Mouse (Mus musculus): Measurements from ENCODE around the gene Olfr10.
"Not testable (repeated sequence)": the region's sequence is repeated elsewhere in the genome, so short reads cannot be mapped to it uniquely, and the experiment has no call there.

The Olfr10 gene

DNA sequence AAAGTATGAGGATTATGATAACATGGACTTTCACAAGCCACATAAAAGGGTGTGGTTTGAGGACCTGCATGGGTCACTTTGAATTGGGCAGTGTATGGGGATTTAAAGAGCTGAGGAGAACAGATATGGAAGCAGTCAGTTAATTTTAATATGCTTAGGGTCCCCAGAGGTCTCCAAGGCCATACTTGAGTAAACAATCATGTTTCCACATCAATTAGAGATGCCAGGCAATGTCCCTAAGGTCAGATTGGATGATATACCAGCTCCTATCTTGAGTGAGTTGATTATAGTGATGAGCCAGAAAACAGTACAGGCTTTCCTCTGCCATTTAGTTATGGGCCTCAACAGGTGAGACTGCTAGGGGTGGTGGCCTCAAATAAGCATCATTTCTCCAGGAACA lies at the start of gene Olfr10:
Gene Olfr10, plus strand, starts transcription at position 301 of the 400 bp plus-strand sequence.
- no peak for DNase-seq (ENCODE audit: low spot score in 2 of 2)

DNA sequence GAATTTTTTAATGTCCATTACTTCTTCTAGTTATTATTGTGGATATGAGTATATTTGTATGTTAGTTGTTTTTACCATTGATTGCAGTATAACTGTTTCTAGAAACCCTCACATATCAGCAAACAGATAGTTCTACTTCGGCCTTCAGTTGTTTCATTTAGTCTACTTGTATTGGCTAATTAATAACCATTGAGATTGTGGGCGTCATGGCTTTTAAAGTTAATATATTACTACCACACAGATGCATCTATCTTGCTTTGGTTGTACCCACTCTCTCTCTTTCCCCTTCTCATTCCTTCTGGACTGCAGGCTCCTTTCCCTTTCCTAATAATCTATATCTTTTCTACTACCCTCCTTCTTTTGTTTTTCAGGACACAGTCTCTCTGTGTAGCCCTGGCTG lies 45.2 kb upstream of the Olfr10 start:
- DNase-seq (ENCODE audit: low spot score in 2 of 2), result no peak

DNA sequence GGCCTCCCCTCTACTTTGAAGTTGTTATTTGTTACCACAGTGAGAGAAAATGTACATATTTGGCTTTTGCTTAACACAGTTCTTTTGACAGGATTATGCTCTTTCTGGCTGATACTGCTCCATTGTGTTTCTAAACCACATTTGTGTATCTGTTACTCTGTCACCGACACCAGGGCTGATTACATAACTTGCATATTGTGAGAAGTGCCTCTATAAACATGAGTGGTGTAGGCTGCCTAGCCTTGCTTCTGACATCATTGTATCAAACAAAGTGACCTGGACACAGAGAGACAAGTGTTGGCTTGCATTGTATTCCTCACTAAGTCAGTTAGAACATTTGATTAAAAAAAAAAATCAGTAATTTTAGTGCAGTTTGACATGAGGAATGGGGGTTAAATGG lies 44.7 kb upstream of the Olfr10 start:
- DNase-seq (ENCODE audit: low spot score in 2 of 2), result no peak

DNA sequence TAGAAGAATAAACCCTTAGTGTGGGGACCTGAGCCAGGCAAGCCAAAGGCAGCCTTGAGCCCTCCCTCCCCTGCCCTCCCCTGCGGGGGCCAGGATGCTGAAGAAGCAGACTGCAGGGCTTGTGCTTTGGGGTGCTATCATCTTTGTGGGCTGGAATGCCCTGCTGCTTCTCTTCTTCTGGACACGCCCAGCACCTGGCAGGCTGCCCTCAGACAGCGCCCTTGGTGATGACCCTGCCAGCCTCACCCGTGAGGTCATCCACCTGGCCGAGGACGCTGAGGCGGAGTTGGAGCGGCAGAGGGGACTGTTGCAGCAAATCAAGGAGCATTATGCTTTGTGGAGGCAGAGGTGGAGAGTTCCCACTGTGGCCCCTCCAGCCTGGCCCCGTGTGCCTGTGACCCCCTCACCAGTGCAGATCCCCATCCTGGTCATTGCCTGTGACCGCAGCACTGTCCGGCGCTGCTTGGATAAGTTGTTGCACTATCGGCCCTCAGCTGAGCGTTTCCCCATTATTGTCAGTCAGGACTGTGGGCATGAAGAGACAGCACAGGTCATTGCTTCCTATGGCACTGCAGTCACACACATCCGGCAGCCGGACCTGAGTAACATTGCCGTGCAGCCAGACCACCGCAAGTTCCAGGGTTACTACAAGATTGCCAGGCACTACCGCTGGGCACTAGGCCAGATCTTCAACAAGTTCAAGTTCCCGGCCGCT lies 43.8 kb upstream of the Olfr10 start:
- DNase-seq (ENCODE audit: low spot score in 2 of 2), result no peak

DNA sequence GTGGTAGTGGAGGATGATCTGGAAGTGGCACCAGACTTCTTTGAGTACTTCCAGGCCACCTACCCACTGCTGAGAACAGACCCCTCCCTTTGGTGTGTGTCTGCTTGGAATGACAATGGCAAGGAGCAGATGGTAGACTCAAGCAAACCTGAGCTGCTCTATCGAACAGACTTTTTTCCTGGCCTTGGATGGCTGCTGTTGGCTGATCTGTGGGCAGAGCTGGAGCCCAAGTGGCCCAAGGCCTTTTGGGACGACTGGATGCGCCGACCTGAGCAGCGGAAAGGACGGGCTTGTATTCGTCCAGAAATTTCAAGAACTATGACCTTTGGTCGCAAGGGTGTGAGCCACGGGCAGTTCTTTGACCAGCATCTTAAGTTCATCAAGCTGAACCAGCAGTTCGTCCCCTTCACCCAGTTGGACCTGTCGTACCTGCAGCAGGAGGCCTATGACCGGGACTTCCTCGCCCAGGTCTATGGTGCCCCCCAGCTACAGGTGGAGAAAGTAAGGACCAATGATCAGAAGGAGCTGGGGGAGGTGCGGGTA lies 43.2 kb upstream of the Olfr10 start:
- no peak for DNase-seq (ENCODE audit: low spot score in 2 of 2)

DNA sequence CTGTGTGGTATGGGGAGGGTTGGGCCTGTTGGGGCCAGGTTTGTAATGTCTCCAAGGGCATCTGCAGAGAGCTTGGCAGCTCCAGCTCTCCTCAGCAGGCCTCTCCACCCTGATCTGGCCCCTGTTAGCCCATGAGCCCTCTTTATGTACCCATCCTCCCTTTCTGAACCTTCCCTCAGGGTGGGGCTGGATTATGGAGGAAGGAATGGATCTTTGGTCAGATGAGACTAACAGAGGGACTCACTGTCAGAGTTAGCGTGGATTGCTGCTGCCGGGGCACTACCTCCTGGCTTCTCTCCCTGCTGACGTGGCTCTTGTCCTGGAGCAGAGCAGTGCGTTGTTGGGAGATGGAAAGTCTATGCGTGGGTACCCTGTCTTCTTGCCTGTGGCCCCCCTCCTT lies 42.3 kb upstream of the Olfr10 start:
- no peak for DNase-seq (ENCODE audit: low spot score in 2 of 2)

DNA sequence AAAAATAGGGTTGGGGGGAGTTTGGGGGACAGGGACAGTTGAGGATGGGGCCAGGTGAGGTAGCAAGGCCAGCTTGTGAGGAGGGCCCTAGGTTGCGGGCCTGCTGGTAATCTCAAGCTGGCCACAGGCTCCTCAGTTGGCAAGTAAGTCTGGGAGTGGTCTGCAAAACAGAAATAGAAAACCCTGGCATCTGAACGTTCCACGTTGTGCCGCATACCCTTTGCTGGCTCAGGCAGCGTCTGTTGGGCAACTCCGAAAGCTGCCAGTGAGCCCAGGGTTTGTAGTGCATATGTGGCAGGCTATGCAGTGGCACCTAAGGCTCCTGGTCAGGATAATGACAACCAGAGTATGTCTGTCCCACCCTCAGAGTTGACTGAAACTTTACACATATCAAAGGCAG lies 41.4 kb upstream of the Olfr10 start:
- no peak for DNase-seq (ENCODE audit: low spot score in 2 of 2)

DNA sequence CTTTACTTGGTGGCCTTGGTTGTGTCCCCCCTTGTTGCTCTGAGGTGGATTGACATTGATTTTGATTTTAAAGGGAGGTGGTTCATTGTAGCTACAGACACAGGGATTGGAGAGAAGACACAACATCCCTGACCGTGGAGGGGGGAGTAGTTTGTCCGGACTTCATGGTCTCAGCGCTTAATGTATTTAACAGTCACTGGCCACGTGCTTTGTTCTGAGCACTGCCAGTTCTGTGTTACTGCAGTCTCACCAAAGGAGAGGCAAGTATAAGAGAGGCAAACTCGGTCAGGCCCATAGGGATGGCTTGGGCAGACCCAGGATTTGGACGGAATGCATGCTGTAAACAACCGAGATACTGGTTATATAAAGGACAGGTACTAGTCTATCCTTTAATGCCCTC lies 40.5 kb upstream of the Olfr10 start:
- no peak for DNase-seq (ENCODE audit: low spot score in 2 of 2)

DNA sequence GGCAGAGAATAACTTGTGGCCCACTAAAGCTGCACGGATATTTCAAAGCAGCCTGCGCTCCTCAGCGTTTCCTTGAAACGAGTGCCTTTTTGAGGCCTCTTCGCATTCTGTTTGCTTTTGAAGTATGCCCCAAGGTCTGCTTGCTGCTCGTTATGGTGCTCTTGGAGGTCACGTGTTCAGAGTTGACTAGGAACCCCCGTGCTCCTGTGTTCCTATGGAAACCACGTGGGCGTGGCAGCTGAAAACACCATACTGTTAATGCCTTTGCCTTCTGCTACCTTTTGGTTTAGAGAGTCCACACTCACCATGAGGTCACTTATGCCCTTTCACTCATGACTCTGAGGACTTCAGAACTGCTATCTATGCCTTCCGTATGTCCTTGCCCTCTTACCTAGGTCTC lies 39.9 kb upstream of the Olfr10 start:
- DNase-seq (ENCODE audit: low spot score in 2 of 2), result no peak

DNA sequence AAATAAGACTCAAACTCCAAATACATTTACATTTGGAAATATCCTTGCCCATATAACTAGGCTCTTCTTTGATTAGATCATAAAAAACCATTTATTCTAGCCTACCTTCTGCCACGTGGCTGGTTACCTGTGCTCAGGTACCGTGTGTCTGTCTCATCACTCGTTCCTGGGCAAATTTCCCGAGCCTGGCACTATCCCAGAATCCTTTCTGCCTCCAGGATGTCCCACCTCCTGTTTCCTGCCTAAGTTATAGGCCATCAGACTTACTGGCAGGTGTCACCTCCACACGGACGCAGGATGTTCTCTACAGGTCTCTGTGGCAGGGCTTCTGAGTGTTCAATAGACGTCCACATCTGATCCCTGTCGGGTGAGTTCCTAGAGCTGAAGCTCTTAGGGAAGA lies 39.4 kb upstream of the Olfr10 start:
- no peak for DNase-seq (ENCODE audit: low spot score in 2 of 2)

DNA sequence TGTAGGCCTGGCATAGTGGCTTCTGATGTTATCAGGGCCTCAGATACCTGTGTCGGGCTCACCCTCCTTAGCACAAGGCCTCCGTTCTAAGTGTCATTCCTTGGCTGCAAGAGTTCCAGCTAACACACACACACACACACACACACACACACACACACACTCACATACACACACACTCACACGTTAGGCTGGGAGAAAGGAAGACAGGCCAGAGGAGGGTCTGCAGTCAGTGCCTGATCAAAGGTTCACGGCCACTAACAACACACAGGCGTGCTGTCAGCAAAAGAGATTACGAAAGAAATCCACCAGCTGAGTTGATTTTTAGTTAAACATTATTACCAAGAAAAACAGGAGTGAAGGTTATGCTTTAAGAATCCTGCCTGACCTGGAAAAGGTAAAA lies 37.9 kb upstream of the Olfr10 start:
- DNase-seq (ENCODE audit: low spot score in 2 of 2), result no peak

DNA sequence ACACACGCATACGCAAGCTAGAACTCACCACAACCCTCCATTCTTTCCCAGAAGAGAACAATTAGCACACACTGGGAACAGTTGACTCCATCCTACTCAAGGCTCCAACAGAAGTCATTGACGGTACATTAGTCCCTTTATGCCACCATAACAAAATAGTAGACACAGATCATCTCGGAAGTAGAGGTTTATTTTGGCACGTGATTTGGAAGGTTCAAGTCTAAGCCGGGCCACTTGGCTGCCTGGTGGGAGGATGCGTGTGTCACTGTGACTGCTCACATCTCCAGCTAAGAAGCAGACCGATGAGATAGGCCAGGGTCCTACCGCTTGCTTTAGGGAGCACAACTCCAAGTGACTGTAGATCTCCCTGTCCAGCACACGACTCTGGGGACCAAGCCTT lies 37.2 kb upstream of the Olfr10 start:
- DNase-seq (ENCODE audit: low spot score in 2 of 2), result no peak

DNA sequence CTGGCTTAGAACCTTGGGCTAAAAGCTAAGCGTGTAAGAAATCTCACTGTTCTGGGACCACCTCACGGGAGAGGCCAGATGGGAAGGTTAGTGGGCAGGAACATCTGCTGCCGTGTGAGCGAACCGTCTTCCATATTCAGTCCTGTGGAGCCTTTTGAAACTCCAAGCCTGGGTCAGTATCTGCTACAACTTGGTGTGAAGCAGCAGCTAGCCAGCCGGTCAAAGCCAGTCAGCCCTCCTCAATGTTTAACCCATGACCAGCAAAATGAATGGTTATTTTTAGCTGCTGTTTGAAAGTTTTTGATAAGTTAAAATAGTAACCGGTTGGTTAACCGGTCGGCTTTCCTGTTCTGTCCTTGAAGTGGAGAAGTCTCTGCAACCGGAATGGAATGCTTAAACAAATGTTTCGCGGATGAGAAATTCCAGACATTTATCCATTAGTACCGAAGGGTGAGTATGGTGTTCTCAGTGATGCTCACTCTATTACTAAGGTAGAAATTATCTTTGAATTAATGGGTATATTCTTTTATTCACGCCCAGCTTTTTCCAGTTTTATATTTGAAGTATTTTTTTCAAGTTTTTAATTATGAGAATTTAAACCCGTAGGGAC lies 36.5 kb upstream of the Olfr10 start:
- no peak for DNase-seq (ENCODE audit: low spot score in 2 of 2)

DNA sequence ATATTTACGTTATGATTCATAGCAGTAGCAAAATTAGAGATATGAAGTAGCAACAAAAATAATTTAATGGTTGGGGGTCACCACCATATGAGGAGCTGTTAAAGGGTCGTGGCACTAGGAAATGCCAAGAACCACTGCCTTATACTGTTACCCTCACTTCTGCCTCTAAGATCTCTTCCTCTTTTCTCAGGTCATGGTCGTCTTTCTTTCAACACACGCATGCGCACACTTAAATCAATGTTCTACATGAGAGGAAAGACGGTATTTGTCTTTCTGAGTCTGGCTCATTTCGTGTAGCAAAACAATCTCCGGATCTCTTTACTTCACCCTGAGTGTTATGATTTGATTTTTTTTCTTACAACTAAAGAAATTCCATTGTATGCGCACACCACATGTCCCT lies 34.8 kb upstream of the Olfr10 start:
- DNase-seq (ENCODE audit: low spot score in 2 of 2), result no peak

DNA sequence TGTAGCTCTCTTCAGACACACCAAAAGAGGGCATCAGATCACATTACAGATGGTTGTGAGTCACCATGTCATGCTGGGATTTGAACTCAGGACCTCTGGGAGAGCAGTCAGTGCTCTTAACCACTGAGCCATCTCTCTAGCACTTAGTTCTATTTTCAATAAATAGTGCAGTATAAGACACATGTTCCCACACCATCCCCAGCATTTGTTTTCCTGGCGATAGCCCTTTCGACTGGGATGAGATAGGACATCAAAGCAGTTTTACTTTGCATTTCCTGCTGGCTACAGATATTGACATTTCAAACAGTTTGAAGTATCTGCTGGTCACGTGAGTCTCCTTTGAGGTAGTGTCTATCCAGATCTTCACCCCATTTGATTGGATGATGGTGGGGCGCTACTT lies 34.2 kb upstream of the Olfr10 start:
- DNase-seq (ENCODE audit: low spot score in 2 of 2), result no peak

DNA sequence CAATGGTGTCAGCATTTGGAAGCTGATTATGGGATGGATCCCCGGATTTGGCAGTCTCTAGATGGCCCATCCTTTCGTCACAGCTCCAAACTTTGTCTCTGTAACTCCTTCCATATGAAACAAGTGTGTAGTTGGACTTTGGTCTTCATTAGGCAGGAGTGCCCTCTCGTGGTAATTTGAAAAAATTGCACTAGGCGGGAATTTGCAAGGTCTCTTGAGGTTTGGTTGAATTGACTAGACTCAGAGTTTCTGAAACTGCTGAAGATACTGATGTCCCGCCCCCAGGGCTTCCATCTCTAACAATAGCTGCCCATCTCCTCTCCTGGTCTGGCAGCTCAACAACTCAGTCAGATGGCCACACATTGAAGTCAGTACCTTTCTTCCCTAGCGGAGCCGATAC lies 33.2 kb upstream of the Olfr10 start:
- peak in 1 of 2 experiments; percentile 38 for DNase-seq (ENCODE audit: low spot score in 2 of 2)

DNA sequence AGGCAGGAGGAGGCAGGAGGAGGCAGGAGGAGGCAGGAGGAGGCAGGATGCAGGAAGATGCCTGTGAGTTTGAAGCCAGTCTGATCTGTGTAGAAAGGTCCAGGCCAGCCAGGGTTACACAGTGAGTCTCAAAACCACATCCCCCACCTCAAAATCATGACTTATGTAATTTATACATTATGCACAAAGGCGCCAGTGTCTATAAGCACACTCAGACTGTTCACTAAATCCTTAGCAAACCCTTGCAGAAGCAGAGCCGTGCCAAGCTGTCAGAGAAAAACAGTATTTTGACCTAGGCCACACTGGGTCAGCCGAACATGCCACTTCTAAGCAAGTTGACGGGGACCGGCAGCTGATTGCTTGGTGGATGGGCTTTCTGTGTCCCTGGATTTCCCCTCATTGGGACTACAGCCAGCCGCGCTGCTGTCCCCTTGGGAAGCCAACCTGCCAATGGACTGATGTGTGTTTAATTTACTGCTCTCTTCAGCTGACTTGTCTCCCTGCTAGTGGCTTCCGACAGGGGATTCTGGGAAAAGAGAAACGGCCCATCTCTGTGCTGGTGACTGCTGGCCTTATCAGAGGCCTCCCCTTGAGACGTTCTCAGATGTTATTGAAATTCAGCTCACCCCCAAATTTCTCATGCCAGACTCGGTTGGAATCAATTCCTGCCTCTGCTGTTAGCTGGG lies 30.6 kb upstream of the Olfr10 start:
- no peak for DNase-seq (ENCODE audit: low spot score in 2 of 2)

DNA sequence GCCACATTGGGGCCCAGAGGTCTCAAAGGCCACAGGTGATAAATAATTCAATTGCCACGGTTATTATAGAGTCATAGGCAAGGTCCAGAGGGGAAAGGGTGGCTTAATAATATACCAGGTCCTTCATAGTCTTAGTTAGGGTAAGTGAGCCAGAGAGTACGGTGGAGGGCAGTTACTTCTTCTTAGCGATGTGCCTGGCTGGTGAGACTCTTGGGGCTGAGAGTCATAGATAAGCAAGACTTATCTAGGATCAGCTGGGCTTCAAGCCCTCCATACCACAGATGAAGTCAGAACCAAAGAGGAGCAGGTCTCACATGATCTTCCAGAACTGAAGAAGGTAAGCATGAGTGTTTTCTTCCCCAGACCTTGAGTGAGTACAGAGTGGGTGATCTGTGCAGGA lies 26.3 kb upstream of the Olfr10 start, which contains the start of gene Olfr1393:
Gene Olfr1393, plus strand, starts transcription at position 83 of the 400 bp plus-strand sequence.
- DNase-seq (ENCODE audit: low spot score in 2 of 2), result no peak

DNA sequence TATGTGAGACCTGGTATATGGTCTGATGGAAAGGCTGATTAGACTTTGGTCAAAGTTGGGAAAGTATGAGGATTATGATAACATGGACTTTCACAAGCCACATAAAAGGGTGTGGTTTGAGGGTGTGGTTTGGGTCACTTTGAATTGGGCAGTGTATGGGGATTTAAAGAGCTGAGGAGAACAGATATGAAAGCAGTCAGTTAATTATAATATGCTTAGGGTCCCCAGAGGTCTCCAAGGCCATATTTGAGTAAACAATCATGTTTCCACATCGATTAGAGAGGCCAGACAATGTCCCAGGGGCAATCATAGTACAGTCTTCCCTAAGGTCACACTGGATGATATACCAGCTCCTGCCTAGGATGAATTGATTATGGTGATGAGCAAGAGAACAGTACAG lies 19.6 kb upstream of the Olfr10 start, which contains the start of gene Olfr1392:
Gene Olfr1392, plus strand, starts transcription at position 301 of the 400 bp plus-strand sequence.
- DNase-seq (ENCODE audit: low spot score in 2 of 2), result not testable (repeated sequence)

DNA sequence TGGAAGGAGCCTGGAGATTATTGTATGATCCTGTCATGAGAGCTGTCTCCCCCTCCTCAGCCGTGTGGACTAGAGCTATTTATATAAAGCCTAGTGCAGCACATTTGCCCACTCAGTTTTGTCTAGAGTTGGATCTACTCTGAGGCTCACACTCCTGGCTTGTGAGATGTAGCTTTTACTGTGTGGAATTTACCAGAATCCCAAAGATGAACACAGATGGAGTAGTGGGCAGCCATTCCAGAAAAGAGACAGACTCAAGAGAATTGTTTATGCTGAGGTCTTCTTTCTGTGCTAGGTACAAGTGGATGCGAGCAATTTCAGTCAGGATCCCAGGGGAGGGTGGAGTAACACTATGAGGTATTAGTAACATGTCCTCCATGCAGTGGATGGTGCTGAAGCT lies 17.3 kb upstream of the Olfr10 start:
- no peak for DNase-seq (ENCODE audit: low spot score in 2 of 2)

DNA sequence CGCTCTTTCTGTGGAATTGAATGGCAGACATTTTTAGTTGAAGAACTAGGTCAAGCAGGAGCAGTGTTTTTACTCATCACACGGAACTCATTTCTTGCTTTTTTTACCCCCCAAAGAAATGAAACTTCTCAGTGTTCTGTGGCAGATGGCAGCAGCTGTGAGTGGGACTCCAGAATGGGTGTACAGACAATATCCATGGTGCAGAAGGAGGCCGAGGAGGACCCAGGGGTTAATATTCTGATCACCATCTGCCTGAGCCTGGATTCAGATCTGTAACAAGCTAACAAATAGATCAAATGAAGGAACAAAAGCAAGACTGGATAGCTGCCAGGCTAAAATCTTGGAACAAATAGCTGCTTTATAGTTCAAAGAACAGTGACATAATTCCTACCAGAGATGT lies 11.8 kb upstream of the Olfr10 start:
- DNase-seq (ENCODE audit: low spot score in 2 of 2), result no peak

DNA sequence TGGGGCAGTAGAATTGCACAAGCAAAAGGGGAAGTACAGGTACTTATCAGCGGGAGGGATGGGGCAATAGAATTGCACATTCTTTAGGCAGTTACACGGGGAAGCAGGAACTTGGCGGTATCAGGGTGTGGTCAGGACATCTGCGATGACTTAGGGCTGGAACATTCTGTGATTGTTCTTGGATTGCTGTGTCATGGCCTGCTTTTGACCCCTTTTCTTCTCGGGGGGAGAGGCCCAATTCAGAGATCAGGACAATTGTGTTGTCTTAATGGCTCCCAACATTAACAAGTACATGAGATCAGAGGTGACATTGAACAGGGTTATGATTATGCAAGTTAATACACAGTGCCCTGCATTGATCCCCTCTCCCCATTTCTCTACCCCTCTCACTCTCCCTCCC lies 4.0 kb downstream of the Olfr10 start:
- not testable (repeated sequence) for DNase-seq (ENCODE audit: low spot score in 2 of 2)

DNA sequence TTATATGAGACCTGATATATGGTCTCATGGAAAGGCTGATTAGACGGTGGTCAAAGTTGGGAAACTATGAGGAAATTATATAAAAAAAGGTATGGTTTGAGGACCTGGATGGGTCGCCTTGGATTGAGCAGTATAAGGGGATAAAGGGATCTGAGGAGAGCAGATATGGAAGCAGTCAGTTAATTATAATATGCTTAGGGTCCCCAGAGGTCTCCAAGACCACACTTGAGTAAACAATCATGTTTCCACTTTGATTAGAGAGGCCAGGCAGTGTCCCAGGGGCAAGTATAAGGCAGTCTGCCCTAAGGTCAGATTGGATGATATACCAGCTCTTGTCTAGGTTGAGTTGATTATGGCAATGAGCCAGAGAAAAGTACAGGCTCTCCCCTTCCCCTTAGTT lies 17.9 kb downstream of the Olfr10 start, which contains the start of gene Olfr1391:
Gene Olfr1391, plus strand, starts transcription at position 301 of the 400 bp plus-strand sequence.
- no peak for DNase-seq (ENCODE audit: low spot score in 2 of 2)

Data from spleen, postnatal 14 days (tissue).